Mouse (Mus musculus) T-helper 17 cell (primary cell): ENCODE measurements around the gene Prss22.

ENCODE experiments used
- in situ Hi-C, 2 experiments: fragments of 300-600 bp; cut with MboI, MseI; formaldehyde crosslinking; loops; 1 replicate in 1 of 2; 2 replicates in 1 of 2; pipeline ENCODE4 v1.15.1; 2025; ENCODE audit warnings: high pct_unique_total_duplicates in 2 of 2

Prss22 gene

DNA sequence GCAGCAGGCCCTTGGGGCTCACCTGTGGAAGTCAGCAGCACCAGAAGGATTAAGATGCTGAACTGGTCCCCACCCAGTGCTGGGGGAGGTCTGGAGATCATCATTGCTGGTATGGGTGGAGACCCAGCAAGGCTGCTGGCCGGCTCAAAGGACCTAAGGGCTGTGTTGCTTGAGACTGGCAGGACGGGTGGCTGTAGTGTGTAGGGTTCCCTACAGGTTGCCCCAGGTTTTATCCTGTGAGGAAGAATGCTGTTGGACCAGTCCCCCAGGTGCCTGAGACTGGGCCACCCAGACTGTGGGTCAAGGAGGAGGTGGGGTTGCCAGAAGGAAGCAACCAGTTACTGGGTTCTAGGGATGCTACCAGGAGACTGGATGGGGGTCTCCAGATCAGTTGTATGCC, at the start of gene Prss22:
TSS of gene Prss22 (minus strand) at position 200 of the 400 bp plus-strand sequence.
- in situ Hi-C loops = loop anchor here in 1 of 2 experiments (5.0 kb wide), 1 partner anchor 36 kb away; no protein-coding TSS in a partner anchor

DNA sequence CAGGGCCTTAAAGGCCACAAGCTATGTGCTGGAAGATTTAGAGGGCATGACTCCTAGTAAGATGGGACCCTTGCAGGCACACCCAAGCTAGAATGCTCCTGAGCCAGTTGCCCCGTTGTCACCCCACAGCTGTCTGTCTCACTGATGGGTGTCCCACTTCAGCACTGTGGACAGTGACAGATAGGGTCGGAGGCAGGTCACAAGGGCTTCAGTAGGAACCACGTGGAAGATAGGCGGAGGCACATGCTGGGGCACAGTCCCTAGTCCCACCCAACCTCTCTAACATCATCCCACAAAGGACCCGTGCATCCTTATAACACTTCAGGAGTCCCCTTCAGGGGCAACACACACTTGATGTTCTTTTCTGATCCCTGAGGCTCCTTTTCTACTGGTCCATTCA, 48.1 kb upstream of the Prss22 start:
- in situ Hi-C loops = no loop called here

DNA sequence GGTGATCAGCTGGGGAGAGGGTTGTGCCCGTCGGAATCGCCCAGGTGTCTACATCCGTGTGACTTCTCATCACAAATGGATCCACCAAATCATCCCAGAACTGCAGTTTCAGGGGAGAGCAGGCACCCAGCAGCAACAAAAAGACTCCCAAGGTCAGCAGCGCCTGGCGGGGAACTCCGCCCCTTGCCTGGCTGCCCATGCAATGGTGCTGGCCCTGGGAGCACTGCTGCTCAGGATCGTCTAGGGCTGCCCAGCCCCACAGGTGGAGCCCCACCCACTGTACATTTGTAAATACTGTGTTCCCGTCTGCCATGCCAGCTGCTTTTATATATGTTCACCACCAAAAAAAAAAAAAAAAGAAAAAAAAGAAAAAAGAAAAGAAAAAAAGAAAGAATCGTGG, 47.7 kb upstream of the Prss22 start:
- in situ Hi-C loops = no loop called here

DNA sequence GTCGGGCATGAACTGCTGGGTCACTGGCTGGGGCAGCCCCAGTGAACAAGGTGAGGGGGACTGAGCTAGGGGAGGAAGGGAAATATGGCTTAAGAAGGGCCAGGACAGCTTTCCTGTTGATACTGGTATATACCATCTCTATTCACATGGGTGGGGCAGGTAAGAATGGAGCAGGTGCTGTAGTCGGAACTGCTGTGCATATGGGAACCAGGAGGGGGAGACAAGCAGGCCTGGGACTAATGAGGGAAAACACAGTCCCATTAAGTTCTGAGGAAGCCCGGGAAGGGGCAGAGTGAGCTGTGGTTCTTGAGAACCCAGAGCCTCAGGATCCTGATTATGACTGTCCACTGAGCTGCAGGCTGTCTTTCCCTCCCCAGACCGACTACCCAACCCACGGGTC, 46.6 kb upstream of the Prss22 start:
- in situ Hi-C loops = no loop called here

DNA sequence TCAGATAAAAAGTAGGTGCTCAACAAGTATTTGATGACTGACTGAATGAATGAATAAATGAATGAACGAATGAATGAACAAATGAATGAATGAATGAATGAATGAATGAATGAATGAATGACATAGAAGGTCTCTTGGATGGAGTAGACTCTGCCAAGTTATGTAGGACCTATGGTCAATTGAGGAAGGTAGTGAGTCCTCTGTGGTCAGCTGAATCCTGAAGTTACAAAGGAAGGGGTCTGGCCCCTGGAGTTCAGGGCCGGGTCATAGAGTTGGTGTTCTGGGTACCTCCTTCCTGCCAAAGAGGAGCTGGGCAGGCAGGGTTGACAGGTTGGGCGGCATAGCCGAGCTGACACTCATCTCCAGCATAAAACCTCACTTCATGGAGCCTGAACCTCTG, 39.9 kb upstream of the Prss22 start, which contains the start of gene Prss27:
TSS of gene Prss27 (plus strand) at position 301 of the 400 bp plus-strand sequence.
- in situ Hi-C loops = no loop called here

DNA sequence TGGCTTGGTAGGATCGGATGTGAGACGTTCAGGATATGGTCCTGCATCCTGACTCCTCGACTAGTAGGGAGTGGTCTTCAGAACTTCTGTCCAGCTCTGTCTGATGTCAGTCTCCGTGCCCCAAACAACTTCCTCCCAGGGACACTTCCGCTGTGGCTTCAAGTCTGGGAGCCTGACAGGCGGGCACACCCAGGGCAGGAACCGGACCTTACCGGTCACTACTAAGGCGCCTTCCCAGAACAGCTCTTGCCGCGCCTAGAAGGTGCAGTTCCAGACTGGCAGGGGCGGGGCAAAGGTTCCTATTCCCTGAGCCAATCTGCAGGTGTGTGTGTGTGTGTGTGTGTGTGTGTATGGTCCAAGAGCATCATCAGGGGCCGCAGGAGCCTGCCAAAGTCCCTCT, 39.5 kb upstream of the Prss22 start:
- in situ Hi-C loops = no loop called here

DNA sequence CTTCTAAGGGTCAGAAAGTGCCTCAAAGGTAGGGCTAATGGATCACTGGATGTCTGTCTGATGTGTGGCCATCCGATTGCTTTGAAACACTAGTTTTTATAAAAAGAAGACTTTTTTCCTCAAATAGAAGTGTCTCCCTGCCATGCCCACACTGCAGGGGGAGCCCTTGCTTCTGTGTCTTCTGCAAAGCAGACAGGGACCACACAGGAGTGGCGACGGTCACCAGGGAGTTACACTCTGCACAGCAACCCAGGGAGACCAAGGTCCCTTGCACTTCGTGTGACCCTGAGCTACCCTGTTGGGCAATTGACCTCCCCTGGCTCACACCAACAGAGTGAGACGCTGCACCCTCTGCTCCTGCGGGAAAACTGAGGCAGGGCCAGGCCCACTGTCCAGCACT, 39.1 kb upstream of the Prss22 start:
- in situ Hi-C loops = no loop called here

DNA sequence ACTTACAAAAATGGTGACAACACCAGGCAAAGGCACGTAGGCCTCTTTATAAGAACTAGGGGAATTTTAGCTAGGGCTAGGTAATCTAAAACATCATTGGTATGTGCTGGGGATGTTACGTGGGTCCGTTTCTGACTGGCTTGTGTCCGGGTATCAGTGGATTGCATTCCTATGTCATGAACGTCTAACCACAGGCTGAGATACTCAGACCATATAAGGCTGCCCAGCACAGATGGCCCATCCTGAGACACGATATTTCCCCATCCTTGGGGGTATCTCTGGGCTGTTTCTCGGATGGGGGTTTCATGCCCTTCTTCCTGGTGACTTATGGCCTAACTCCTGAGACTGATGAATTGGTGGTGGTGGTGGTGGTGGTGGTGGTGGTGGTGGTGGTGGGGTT, 37.2 kb upstream of the Prss22 start:
- in situ Hi-C loops = no loop called here

DNA sequence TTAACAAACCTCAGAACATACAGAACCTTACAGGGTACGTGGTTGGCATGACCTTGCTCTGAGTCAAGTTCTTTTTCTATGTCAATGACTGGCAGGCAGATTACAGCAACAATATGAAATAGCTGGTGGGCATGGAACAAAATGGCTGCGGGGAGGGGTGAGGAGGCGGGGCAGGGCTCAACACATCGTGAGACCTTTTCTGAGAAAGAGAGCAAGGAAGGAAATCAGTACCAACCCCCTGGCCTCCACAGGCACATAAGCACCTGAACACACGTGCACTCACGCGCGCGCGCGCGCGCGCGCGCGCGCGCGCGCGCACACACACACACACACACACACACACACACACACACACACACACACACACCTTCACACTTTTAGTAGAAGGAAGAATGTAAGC, 32.7 kb upstream of the Prss22 start:
- in situ Hi-C loops = no loop called here

DNA sequence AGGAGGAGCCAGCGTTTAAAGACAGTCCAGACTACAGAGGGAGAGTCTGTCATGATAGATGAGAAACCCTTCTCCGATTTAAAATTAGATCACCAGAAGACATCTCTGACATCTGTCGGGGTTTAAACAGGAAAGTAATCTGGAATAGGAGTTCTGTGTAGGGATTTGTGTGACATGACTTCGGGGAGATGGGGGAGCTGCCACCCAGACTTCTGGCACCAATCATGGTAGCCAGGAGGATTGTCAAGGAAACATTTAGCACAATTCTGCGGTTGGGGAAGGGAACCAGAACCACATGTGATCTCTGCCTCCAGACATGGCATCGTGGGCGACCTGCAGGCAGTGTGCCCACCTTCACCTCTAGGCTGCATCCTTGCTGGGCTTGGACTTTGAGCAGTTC, 31.6 kb upstream of the Prss22 start:
- in situ Hi-C loops = no loop called here

DNA sequence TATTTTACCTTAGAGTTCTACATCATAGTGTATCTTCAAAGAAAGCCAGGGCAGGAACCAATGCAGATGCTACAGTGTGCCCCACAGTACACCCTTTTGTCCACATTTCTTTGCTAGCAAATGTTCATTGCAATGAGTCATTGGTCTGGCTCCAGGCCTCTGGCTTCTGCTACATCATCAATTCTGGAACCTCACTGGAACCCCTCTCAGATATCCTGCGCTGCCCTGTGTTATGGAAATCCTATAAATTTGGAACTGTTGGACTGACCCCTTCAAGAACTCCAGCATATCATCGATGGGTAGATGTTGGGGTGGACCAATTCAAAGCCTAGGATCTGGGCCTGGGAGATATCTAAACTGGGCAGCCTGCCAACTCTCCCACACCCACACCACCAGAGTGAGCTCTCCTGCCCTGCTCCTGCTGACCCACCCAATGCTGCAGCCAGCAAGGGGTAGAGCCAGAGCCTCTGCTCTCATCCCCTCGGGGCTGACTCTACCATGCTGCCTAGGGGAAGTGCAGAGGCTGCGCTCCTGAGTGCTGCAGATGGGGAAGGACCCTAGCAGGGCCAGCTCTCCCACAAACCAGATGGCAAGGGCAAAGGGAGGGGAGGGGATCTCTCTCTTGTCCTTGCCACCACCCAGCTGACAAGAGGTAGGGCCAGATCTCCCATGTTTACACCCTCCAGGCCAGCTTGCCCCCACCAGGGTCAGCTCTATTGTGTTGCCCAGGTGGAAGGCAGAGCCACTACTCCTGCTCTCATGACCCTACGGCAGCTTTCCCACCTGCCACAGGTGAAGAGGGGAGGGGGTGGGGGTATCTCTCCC, 23.7 kb upstream of the Prss22 start:
- in situ Hi-C loops = no loop called here

DNA sequence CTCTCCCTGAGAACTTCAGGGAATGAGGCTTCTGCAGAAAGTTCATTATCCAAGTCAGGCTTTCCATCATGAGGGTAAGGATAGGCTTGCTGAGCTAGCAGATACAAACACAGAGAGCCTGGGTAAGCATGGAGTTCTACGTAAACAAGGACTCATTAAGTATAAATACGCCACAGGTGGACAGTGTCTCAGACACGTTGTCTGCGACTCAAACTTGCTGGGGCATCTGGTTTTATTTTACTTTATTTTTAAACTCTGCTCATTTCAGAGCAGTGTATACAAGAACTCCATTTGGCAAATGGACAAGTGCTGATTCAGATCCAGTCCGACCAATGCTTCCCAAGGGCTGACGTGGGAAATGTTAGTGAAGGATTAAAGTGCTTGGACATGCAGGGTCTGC, 22.8 kb upstream of the Prss22 start:
- in situ Hi-C loops = no loop called here

DNA sequence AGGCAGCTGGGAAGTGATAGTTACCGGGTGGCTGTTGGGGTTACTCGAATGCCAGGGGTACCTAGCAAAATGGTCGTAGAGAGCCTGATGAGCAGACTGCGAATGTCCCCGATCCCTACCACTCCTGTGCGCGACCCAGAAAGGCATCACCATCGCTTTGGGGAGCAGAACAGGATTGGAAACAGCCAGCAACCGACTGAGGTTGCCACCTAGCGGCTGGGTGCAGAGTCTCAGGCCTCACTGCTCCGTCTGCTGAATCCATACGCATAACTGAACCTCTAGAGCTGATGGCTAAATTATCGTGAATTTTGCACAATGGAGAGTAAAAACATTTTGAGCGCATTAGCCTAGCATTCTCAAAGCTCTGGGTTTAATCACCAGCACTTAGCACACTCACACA, 17.8 kb upstream of the Prss22 start:
- in situ Hi-C loops = no loop called here

DNA sequence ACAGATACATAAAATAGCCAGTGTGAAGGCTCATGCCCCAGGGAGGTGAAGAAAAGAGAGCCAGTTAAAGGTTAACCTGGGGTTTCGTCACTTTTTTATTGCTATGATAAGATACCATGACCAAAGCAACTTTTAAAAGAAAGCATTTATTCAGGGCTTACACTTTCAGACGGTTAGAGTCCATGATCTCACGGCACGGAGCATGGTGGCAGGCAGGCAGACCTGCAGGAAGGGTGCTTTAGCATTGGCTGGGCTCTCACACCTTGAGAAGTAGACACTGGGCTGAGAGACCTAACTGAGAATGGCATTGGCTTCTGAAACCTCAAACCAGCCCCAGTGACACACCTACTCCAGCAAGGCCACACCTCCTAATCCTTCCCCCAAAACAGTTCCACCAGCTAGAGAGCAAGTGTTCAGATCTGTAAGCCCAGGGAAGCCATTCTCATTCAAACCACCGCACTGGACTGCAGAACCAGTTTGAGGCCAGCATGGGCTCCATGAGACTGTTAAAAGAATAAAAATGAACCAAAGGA, 16.6 kb upstream of the Prss22 start:
- in situ Hi-C loops = no loop called here

DNA sequence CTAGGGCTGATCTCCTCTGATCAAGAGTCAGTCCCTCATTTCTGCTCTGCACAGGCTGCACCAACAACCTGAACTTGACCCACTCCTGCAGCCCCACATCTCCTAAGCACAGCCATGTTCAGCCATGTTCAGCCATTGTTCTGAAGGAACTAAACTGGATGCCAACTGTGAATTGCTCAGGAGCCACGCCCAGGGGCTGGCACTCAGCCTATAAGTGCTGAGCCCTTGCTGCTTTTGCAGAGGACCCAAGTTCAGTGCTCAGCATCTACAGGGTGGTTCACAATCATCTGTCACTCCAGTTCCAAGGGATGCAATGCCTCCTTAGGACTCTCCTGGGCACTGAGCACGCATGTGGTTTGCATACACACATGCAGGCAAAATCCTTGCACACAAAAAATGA, 15.0 kb upstream of the Prss22 start:
- in situ Hi-C loops = no loop called here

DNA sequence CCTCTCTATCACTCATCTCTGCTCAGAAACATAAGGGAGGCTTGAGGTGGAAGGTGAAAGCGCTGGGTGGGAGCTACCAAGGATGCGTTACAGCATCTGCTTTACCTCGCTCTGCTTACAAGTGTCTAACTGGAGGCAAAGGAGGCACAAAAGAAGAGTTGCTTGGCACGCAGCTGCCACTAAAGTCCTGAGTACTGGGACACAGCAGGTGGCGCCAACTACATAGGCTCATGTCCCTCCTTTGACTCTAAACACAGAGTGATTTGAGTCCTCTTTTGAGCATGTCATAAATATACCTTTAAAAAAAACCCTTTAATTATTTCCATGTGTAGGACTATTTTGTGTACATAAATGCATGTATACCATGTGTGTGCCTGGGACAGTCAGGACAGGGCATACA, 11.7 kb upstream of the Prss22 start:
- in situ Hi-C loops = no loop called here

DNA sequence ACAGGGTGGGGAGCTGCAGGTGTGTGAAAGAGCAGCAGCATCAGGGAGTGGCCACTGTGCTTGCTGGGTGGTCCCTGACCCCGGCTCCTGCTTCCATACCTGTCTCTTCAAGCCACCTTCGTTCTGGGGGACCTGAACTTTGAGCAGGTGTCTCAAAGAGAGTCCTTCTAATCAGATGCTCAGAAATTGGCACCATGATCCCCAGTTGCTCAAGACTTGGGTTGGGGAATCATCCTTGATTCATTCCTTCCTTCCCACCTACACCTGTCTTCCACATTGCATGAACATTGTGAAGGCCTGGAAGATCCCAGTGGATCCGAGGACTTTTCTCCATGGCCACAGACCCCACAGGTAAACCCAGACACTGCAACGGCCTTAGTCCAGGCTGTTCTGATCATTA, 10.2 kb upstream of the Prss22 start:
- in situ Hi-C loops = no loop called here

DNA sequence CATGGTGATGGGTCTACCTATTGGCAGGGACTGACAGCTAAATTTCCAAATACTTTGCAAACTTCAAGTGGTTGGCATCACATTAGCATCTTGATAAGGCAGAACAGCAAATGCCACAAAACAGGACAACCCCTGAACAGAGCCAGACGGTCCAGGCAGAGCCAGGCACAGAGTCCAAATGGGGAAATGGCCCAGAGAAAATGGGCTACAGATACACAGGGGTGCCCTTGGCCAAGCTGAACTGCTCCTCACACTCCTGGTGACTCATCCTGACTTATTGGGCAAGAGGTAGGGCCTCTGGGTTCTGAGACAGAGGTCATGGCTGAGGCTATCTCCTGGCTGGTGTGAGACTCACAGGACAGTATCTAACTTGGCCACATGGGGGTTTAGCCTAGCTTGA, 9.5 kb upstream of the Prss22 start:
- in situ Hi-C loops = no loop called here

DNA sequence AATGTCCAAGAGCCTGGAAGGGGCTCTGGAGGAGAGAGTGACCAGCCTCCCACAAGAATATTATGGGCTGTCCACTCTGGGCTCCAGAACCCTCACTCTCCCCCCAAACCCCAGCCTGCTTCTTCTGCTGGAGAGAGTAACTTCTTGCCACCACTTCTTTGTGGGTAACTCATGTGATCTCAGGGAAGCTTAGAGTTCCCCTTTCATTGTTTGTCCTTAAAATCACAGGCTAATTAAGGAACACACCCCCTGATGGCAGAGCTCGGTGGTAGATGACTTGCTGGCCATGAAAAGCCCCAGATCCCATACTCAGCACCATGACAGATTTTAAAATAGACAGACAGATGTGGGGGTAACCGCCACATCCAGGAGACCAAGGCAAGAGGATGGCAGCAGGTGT, 9.0 kb upstream of the Prss22 start:
- in situ Hi-C loops = no loop called here

DNA sequence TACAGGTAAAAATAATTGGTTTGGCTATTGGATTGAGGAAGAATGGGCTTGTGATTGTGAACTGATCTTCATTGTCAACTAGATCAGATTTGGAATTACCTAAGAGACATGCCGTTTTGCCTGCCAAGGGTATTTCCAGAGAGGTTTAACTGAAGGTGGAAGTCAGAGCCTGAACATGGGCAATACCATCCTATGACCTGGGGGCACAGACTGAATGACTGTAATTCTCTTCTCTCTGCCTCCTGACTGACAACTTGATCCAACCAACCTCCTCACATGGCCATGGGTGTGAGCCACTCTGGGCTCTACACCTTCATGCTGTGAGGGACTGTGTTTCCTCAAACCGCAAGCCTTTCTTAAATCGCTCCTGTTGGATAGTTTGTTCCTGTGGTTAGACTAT, 7.1 kb upstream of the Prss22 start:
- in situ Hi-C loops = no loop called here

DNA sequence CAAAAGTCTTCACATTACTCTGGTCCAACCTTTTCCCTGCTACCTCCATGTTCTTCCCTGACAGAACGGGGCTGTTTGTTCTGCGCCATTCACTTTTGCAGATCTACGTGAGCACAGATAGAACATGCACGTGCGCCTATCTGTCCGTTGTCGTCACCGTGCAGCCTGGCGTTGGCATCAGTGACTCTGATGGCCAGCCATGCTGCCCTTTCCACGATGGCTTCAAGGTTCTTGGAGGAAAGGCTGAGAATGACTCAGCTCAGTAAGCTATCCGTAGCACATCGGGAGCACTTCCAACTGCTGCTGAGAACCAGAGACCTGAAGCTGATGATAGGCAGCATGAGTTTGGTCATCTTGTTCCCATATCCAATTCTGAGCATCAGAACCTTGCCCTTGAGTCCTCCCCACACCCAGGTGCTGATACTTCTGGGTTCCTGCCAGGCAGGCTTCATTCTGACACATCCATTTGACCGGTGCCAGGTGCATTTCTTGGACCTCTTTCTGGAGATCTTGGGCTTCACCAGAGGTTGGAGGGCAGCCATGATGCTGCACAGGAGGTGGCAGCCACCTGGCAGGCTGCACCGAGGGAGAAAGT, 6.3 kb upstream of the Prss22 start:
- in situ Hi-C loops = no loop called here

DNA sequence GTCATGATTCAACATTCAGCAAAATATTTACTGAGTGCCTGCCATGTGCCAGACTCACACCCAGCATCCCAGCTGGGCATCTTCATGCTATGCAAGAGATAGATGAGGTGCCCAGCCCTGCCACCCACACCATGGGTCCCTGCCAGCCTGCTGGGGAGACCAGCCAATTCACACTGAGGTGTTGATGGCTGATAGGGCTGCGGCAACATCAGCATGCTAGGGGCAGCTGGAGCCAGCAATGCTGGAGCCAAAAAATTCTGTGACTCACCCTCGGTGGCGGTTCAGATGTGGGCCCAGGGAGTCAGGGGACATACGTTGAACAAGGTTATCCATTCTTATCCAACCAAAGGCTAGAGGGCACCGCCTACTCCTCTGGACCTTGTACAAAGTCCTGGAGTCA, 2.5 kb upstream of the Prss22 start:
- in situ Hi-C loops = no loop called here

DNA sequence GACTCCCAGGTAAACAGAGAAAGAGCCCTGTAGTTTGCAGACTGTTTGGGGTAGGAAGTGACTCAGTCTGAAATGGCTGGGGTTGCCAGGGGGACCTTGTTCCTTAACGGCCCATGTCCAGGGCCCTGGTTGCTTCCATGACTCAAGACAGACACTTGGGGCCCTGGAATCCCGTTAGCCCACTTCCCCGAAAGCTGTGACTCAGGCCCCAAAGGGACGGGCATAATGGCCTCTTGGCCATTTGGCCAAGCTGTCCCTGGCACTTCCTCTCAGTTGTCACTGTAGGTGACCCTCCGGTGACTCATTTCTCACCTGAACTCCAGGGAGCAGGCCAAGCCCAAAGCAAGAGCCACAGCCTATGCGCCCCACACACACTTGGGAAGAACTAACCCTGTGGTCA, 483 bp upstream of the Prss22 start:
- in situ Hi-C loops = loop anchor here in 1 of 2 experiments (5.0 kb wide), 1 partner anchor 36 kb away; no protein-coding TSS in a partner anchor
